Mouse (Mus musculus): ENCODE measurements at regions not wholly inside any gene's neighbourhood (a gene's known extent, or its start where the extent isn't known, plus 50 kb on each side); places are given as distances from the start of the nearest gene placed in this dataset.

DNA sequence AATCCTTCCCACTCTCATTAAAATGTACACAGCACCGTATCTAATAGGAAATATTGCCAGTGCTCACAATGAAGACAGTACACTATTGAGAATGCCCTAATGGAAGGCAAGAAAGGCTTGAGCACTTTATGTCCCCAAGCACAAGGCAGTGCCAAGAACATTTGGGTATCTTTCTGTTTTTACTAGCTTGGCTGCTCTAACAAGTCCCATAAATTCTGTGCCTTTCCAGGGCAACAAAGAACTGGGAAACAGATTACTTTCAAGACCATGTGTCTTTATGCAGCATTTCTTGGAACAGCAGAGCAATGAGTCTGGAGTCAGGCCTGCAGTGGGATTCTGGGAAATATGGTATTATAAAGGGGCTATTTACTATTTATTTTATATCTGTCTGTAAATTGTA lies 192.3 kb downstream of the 1700008P02Rik start:
- H3K36me3 ChIP-seq (ENCODE audit: control insufficient read depth, insufficient read depth, low read length) = no peaks in the 10 kb centered on the region
- H3K4me1 ChIP-seq (ENCODE audit: control insufficient read depth, insufficient read depth, low read length) = no peaks in the 10 kb centered on the region
- 30% methylated on average over 1 of the region's 1 CpGs for WGBS
- no peaks in the 10 kb centered on the region for H3K27me3 ChIP-seq (ENCODE audit: control insufficient read depth, insufficient read depth, low read length)
- no peak overlapping the region for H3K4me2 ChIP-seq (replicated peaks; ENCODE audit: low read depth, low read length, severe bottlenecking)
- ATAC-seq (ENCODE audit: low FRiP score, low read depth) (peak; percentile 53), DNase-seq (ENCODE audit: low spot score) (peak; percentile 19)
- no peak for TF ChIP-seq POLR2A (IDR thresholded peaks at IDR 0.05; ENCODE audit: borderline replicate concordance, extremely low read depth, insufficient read depth, insufficient read length)
- H3K4me3 ChIP-seq (replicated peaks; ENCODE audit: low read length) = no peak overlapping the region
- 0 out of 2 replicates have a peak overlapping the region, but pooled peaks have one; percentile 52 for H3K27ac ChIP-seq (replicated peaks; ENCODE audit: low read depth, low read length)
- H3K9ac ChIP-seq (ENCODE audit: low read depth, low read length, severe bottlenecking) = no peak overlapping the region
- no peaks in the 10 kb centered on the region for H3K9me3 ChIP-seq (ENCODE audit: control insufficient read depth, low read length)

DNA sequence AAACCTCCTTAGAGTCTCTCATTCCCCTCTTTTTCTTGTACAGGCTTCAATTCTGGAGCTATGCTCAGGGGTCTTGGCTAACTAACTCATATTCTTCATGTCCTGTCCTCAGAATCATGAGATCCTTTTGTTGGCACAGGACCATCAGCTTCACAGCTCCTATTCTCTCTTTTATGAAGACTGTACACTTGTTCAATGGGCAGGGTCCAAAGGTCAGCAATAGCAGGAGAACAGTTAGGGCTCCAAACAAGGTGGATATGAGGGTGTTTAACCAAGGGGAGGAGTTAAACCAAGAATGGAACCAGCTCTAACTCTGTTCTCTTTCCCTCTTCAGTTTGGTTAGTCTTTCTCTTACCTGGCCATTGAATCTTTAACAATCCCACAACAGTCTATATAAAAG lies 219.4 kb downstream of the 1700008P02Rik start:
- no peak overlapping the region for H3K9ac ChIP-seq (ENCODE audit: low read depth, low read length, severe bottlenecking)
- no peak overlapping the region for H3K4me3 ChIP-seq (replicated peaks; ENCODE audit: low read length)
- no peak overlapping the region for H3K27ac ChIP-seq (replicated peaks; ENCODE audit: low read depth, low read length)
- no peak for TF ChIP-seq POLR2A (IDR thresholded peaks at IDR 0.05; ENCODE audit: borderline replicate concordance, extremely low read depth, insufficient read depth, insufficient read length)
- DNase-seq (ENCODE audit: low spot score) (no peak), ATAC-seq (ENCODE audit: low FRiP score, low read depth) (no peak)
- H3K4me2 ChIP-seq (replicated peaks; ENCODE audit: low read depth, low read length, severe bottlenecking) = no peak overlapping the region
- H3K36me3 ChIP-seq (ENCODE audit: control insufficient read depth, insufficient read depth, low read length) = no peaks in the 10 kb centered on the region
- no peaks in the 10 kb centered on the region for H3K27me3 ChIP-seq (ENCODE audit: control insufficient read depth, insufficient read depth, low read length)
- H3K9me3 ChIP-seq (ENCODE audit: control insufficient read depth, low read length) = no peaks in the 10 kb centered on the region
- no peaks in the 10 kb centered on the region for H3K4me1 ChIP-seq (ENCODE audit: control insufficient read depth, insufficient read depth, low read length)

DNA sequence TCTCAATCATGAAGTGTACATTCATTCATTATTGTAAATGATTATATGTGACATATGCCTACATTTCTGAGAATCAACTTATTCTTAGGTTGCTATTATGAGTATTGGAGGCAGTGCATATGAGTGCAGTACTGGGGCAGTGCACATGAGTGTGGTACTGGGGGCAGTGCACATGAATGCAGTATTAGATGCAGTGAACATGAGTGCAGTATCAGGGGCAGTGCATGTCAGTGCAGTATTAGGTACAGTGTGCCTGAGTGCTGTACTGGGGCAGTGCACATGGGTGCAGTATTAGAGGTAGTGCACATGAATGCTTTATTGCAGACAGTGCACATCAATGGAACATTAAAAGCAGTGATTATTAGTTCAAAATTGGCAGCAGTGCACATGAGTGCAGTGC lies 234.6 kb downstream of the 1700008P02Rik start:
- DNase-seq (ENCODE audit: low spot score) (no peak), ATAC-seq (ENCODE audit: low FRiP score, low read depth) (no peak; the same call in 1 of the 2 replicates)
- Histone ChIP-seq H3K9ac (ENCODE audit: low read depth, low read length, severe bottlenecking) (no peak overlapping the region), H3K4me1 (ENCODE audit: control insufficient read depth, insufficient read depth, low read length) (peaks cover 10% of the 10 kb centered on the region; the same call in 1 of the 2 replicates), H3K9me3 (ENCODE audit: control insufficient read depth, low read length) (no peaks in the 10 kb centered on the region), H3K4me2 (replicated peaks; ENCODE audit: low read depth, low read length, severe bottlenecking) (no peak overlapping the region), H3K27ac (replicated peaks; ENCODE audit: low read depth, low read length) (no peak overlapping the region), H3K27me3 (ENCODE audit: control insufficient read depth, insufficient read depth, low read length) (no peaks in the 10 kb centered on the region), H3K4me3 (replicated peaks; ENCODE audit: low read length) (no peak overlapping the region), H3K36me3 (ENCODE audit: control insufficient read depth, insufficient read depth, low read length) (no peaks in the 10 kb centered on the region)
- no peak for TF ChIP-seq POLR2A (IDR thresholded peaks at IDR 0.05; ENCODE audit: borderline replicate concordance, extremely low read depth, insufficient read depth, insufficient read length)

DNA sequence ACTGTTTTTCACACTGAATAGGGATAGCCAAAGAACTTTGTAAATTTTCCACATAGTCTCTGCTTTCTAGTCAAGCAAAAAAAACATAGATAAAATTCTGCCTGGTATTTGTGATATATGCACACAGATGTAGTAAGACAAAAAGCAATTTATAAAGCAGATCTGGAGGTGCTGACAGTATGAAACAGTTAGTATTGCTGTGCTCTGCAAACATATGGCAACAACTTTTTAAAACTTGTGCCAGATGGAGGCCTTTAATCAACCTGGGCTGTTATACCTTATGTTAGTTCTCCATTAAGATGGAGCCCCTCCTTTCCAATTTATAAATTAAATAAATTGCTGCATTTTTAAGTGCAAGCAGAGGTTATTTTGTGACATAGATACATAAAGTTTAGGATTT lies 237.3 kb downstream of the 1700008P02Rik start:
- ATAC-seq (ENCODE audit: low FRiP score, low read depth) = no peak
- peak; percentile 49 for DNase-seq (ENCODE audit: low spot score)

DNA sequence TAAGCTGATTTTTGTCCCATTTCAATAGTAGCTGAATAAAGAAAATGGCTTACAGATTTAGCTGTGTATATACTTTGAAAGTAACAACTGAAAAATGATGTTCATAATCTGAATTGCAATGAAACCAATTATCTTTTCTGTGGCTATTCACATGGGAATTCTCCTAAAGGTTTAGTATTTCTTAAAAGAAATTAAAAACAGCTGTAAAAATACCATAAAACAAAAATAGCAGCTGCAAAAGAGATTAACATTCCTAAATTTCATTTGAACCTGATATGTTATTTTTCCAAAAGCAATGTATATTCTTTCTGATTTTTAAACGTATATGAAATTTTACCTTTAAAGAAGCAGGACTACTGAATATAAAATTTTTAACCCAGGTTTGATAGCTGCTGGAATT lies 237.9 kb downstream of the 1700008P02Rik start:
- H3K27me3 ChIP-seq (ENCODE audit: control insufficient read depth, insufficient read depth, low read length) = no peaks in the 10 kb centered on the region
- no peak overlapping the region for H3K27ac ChIP-seq (replicated peaks; ENCODE audit: low read depth, low read length)
- no peak overlapping the region for H3K4me2 ChIP-seq (replicated peaks; ENCODE audit: low read depth, low read length, severe bottlenecking)
- no peak for TF ChIP-seq POLR2A (IDR thresholded peaks at IDR 0.05; ENCODE audit: borderline replicate concordance, extremely low read depth, insufficient read depth, insufficient read length)
- H3K4me1 ChIP-seq (ENCODE audit: control insufficient read depth, insufficient read depth, low read length) = peaks cover 10% of the 10 kb centered on the region; the same call in 1 of the 2 replicates
- H3K36me3 ChIP-seq (ENCODE audit: control insufficient read depth, insufficient read depth, low read length) = no peaks in the 10 kb centered on the region
- WGBS = 5% methylated on average over 1 of the region's 1 CpGs
- H3K9ac ChIP-seq (ENCODE audit: low read depth, low read length, severe bottlenecking) = no peak overlapping the region
- H3K4me3 ChIP-seq (replicated peaks; ENCODE audit: low read length) = no peak overlapping the region
- H3K9me3 ChIP-seq (ENCODE audit: control insufficient read depth, low read length) = 0 out of 2 replicates have a peak, but pooled peaks cover 4% of the 10 kb centered on the region
- peak; percentile 63 for DNase-seq (ENCODE audit: low spot score)
- no peak for ATAC-seq (ENCODE audit: low FRiP score, low read depth)

More for the DNA sequence above, 237.3 kb downstream of the 1700008P02Rik start:
- H3K4me3 ChIP-seq (replicated peaks; ENCODE audit: low read length) = no peak overlapping the region
- H3K4me1 ChIP-seq (ENCODE audit: control insufficient read depth, insufficient read depth, low read length) = peaks cover 10% of the 10 kb centered on the region; the same call in 1 of the 2 replicates
- H3K9ac ChIP-seq (ENCODE audit: low read depth, low read length, severe bottlenecking) = no peak overlapping the region
- H3K9me3 ChIP-seq (ENCODE audit: control insufficient read depth, low read length) = 0 out of 2 replicates have a peak, but pooled peaks cover 4% of the 10 kb centered on the region
- no peaks in the 10 kb centered on the region for H3K27me3 ChIP-seq (ENCODE audit: control insufficient read depth, insufficient read depth, low read length)
- H3K36me3 ChIP-seq (ENCODE audit: control insufficient read depth, insufficient read depth, low read length) = no peaks in the 10 kb centered on the region
- TF ChIP-seq POLR2A (IDR thresholded peaks at IDR 0.05; ENCODE audit: borderline replicate concordance, extremely low read depth, insufficient read depth, insufficient read length) = no peak
- H3K4me2 ChIP-seq (replicated peaks; ENCODE audit: low read depth, low read length, severe bottlenecking) = 0 out of 2 replicates have a peak overlapping the region, but pooled peaks have one; percentile 7
- H3K27ac ChIP-seq (replicated peaks; ENCODE audit: low read depth, low read length) = 0 out of 2 replicates have a peak overlapping the region, but pooled peaks have one; percentile 13
